Mouse (Mus musculus) hindbrain, embryonic 14.5 days (tissue): ENCODE data around the gene Prdm13. TPM values are rescaled to one million over a fixed set of nuclear protein-coding genes. Genes with fewer than 3 reads are reported as not detected.
A peak's percentile ranks its signal among the peaks of the same experiment; 100 is the strongest.

ENCODE experiments used
- ATAC-seq: fragments of 200-750 bp; cut with Nextera tagmentation; 2 replicates; pipeline ENCODE4 v1.8.0; 2017; ENCODE audit warnings: moderate number of reproducible peaks, mild to moderate bottlenecking, moderate TSS enrichment, moderate library complexity; ENCODE audit not compliant: low FRiP score
- DNase-seq: peaks from one replicate; pipeline ENCODE4 v3.0.0-alpha.2; 2015; ENCODE audit warnings: low spot score
- H3K27ac ChIP-seq: fragments of 300-500 bp; sonication (generic); 2 replicates; pipeline ENCODE4 v1.5.1; 2014; ENCODE audit warnings: mild to moderate bottlenecking, moderate library complexity
- H3K27me3 ChIP-seq: fragments of 300-500 bp; sonication (generic); 2 replicates; pipeline ENCODE4 v1.6.1; 2014; ENCODE audit warnings: mild to moderate bottlenecking, low read length, mixed read lengths; ENCODE audit not compliant: control insufficient read depth, insufficient read depth
- H3K36me3 ChIP-seq: fragments of 300-500 bp; sonication (generic); replicated peaks from 2 replicates; pipeline ENCODE4 v1.6.1; 2014; ENCODE audit not compliant: control insufficient read depth, insufficient read depth
- H3K4me1 ChIP-seq: fragments of 300-500 bp; sonication (generic); replicated peaks from 2 replicates; pipeline ENCODE4 v1.6.1; 2014; ENCODE audit warnings: antibody characterized with exemption, low read length, mixed read lengths; ENCODE audit not compliant: control insufficient read depth, insufficient read depth
- H3K4me2 ChIP-seq: fragments of 300-500 bp; sonication (generic); replicated peaks from 2 replicates; pipeline ENCODE4 v1.6.1; 2014; ENCODE audit warnings: mild to moderate bottlenecking, moderate library complexity
- H3K4me3 ChIP-seq: fragments of 300-500 bp; sonication (generic); replicated peaks from 2 replicates; pipeline ENCODE4 v1.5.1; 2014; ENCODE audit warnings: mild to moderate bottlenecking, low read length
- H3K9ac ChIP-seq: fragments of 300-500 bp; sonication (generic); 2 replicates; pipeline ENCODE4 v1.6.1; 2014
- H3K9me3 ChIP-seq: fragments of 300-500 bp; sonication (generic); 2 replicates; pipeline ENCODE4 v1.6.1; 2016; ENCODE audit warnings: low read length; ENCODE audit not compliant: control insufficient read depth
- WGBS: fragments of 180-500 bp; shearing (Covaris S2); extraction: QIAGEN DNeasy Blood & Tissue Kit; methylation state at CpG from one replicate; pipeline ENCODE4 v1.1.7; 2014; 5-methylcytosine and 5-hydroxymethylcytosine counted together
- polyA plus RNA-seq: library from polyadenylated mRNA; unstranded; fragments of >200 nt; fragmentation: Nextera tagmentation; extraction: Ambion mirVana; gene quantifications from 2 replicates; pipeline ENCODE4 v1.2.1, GENCODE M21; 2014

The Prdm13 gene
- polyA plus RNA-seq, 1 experiment from 2014 or later = 0.64 TPM

DNA sequence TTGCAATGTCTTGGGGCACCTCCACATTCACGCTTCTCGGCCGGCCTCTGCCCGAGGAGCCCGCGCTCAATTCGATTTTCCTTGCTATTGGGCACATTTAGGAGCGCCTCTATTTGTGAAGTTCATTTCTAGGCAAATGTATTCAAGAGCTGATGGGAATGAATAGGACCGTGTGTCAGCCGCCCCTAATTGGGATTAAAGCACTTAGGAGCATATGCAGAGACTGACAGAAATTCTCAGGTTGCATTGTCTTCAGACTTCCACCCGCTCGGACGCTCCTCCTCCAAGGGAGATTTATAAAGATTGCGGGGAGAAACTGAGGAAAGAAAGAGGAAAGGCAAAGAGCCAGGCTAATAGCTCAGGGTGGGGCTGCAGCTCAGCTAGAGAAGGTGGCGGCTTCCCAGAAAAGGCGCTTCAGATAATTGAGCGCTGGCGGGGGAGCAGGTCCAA is 3.8 kb upstream of the Prdm13 start:
- under 1% methylated on average over 18 of the region's 18 CpGs for WGBS
- H3K27me3 ChIP-seq = peaks cover 86% of the 10 kb centered on the region
- H3K9me3 ChIP-seq = no peaks in the 10 kb centered on the region
- no peak overlapping the region for H3K9ac ChIP-seq
- ATAC-seq = peak; percentile 39; the same call in 1 of the 2 replicates
- H3K4me2 ChIP-seq = peak overlapping the region; percentile 72
- DNase-seq = no peak
- H3K27ac ChIP-seq = no peak overlapping the region
- H3K4me1 ChIP-seq = 0 out of 2 replicates have a peak, but pooled peaks cover 4% of the 10 kb centered on the region
- no peak overlapping the region; the same call in 1 of the 2 replicates for H3K4me3 ChIP-seq
- no peaks in the 10 kb centered on the region for H3K36me3 ChIP-seq

DNA sequence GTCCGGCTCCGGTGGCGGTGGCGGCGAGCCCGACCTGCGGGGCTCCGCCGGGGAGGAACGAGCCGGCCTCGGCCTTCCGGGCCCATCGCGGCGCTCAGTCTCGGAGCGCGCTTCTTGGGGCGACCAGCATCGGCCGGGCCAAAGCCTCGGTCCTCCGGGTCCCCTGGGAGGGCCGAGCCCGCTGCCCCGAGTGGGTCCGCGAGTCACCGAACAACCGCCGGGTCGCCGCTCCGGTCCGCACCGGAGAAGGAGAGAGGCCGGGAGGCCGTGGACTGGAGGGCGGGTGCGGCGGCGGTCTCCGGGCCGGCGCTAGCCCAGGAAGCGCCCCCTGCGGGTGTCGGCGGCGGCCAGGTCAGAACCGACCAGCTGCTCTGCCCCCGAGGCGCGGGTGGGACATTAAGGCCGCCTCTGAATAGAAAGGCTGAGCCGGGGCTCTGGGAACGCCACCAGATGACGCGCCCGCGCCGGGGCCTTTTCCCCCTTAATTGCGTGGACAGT is 3.0 kb upstream of the Prdm13 start:
- peak overlapping the region; percentile 46 for H3K9ac ChIP-seq
- ATAC-seq (peak; percentile 53), DNase-seq (no peak)
- H3K4me2 ChIP-seq = peak overlapping the region; percentile 72
- WGBS = 0% methylated on average over 58 of the region's 64 CpGs
- 0 out of 2 replicates have a peak, but pooled peaks cover 4% of the 10 kb centered on the region for H3K4me1 ChIP-seq
- H3K27ac ChIP-seq = peak overlapping the region; percentile 62
- H3K27me3 ChIP-seq = peaks cover 93% of the 10 kb centered on the region
- H3K9me3 ChIP-seq = no peaks in the 10 kb centered on the region
- peak overlapping the region; percentile 43 for H3K4me3 ChIP-seq
- H3K36me3 ChIP-seq = no peaks in the 10 kb centered on the region

DNA sequence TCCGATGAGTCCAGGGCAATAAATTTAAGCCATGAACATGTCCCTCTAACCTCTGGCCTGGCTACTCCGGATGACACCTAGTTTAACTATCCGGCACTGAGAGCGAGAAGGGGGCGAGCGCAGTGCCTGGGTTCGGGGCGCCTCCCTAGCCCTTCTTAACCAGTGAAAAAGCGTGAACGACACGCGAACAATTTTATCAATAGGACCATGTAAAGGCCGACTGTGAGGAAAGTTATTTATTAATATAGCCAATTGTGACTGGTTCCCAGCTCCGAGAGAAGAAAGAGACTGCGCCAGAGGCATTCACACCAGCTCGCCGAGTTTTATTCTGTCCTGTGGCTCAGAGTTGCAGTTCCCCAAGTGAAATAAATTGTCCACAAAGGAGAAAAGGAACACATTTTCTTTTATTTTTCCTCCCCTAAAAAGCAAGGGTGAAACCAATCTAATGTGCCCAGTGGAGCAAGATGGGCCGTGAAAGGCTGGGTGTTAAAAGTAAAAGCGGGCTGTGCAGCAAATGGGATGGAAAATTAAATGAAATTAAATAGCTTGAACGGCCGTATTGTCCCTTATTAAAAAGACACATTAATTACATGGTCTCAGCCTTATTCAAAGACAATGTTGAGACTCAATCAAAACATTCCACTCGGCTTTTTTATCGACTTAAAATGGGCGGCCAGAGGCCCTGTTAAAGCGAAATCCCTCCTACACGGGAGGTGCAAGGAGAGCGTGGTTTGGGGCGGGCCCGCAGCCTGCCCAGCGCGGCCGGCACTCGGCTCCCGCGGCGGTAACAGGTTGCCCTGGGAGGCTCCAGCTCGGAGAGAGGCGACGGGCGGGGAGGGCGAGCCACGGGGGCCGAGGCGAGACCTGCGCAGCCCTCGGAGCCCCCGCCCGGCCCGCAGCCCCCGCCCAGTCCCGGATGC is 2.3 kb upstream of the Prdm13 start:
- DNase-seq (no peak), ATAC-seq (peak; percentile 66)
- under 1% methylated on average over 35 of the region's 51 CpGs for WGBS
- Histone ChIP-seq H3K36me3 (no peaks in the 10 kb centered on the region), H3K27ac (peak overlapping the region; percentile 62), H3K9me3 (no peaks in the 10 kb centered on the region), H3K4me3 (peak overlapping the region; percentile 43), H3K4me1 (0 out of 2 replicates have a peak, but pooled peaks cover 4% of the 10 kb centered on the region), H3K27me3 (peaks cover 93% of the 10 kb centered on the region), H3K9ac (peak overlapping the region; percentile 46), H3K4me2 (peak overlapping the region; percentile 72)

DNA sequence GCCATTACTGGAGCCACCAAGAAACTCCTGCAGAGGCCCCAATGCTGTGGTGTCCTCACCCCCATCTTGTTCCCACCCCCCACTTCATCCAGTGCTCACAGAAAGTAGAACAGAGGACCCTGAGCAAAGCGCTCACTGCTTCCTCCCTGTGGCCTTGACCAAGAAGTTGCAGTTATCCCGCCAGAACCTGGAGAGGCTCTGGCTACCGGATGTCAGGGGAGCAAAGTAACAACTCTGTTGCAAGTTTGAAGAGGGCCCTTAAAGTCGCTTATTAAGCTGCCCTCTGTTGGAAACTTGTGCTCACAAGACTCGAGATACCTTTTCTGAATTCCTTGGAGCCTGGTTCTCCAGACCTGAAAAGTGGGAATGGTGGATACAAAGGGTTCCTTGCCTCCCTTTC is 1.2 kb upstream of the Prdm13 start:
- WGBS = 2% methylated on average over 5 of the region's 5 CpGs
- H3K27me3 ChIP-seq = peaks cover 93% of the 10 kb centered on the region

DNA sequence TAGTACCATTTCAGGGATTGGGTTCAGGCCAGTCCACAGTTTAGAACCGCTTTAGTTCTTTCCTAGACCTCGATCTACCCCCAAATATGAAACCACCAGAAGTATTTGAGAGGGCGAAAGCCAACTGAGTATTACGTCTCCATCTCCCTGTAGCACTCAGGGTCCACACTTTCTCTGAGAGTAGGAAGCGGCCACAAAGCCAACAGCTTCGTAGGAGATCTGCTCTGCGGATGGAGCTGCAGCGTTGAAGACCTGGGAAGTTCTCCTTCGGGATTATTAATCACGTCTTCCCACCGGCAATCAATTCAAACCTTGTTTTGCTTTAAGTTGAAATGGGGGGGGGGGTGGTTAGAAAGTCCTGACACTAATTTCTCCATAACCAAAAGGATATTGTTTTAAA is 653 bp upstream of the Prdm13 start:
- H3K36me3 ChIP-seq = no peaks in the 10 kb centered on the region
- 0 out of 2 replicates have a peak, but pooled peaks cover 4% of the 10 kb centered on the region for H3K4me1 ChIP-seq
- H3K27me3 ChIP-seq = peaks cover 93% of the 10 kb centered on the region
- DNase-seq (no peak), ATAC-seq (no peak)
- H3K9me3 ChIP-seq = no peaks in the 10 kb centered on the region
- H3K4me2 ChIP-seq = no peak overlapping the region
- WGBS = 3% methylated on average over 11 of the region's 11 CpGs
- H3K4me3 ChIP-seq = no peak overlapping the region
- no peak overlapping the region for H3K27ac ChIP-seq
- no peak overlapping the region for H3K9ac ChIP-seq

More for the DNA sequence above, 1.2 kb upstream of the Prdm13 start:
- H3K9ac ChIP-seq = no peak overlapping the region
- H3K4me2 ChIP-seq = no peak overlapping the region
- H3K9me3 ChIP-seq = no peaks in the 10 kb centered on the region
- 0 out of 2 replicates have a peak, but pooled peaks cover 4% of the 10 kb centered on the region for H3K4me1 ChIP-seq
- H3K36me3 ChIP-seq = no peaks in the 10 kb centered on the region
- DNase-seq (no peak), ATAC-seq (no peak)
- no peak overlapping the region for H3K27ac ChIP-seq
- H3K4me3 ChIP-seq = no peak overlapping the region

DNA sequence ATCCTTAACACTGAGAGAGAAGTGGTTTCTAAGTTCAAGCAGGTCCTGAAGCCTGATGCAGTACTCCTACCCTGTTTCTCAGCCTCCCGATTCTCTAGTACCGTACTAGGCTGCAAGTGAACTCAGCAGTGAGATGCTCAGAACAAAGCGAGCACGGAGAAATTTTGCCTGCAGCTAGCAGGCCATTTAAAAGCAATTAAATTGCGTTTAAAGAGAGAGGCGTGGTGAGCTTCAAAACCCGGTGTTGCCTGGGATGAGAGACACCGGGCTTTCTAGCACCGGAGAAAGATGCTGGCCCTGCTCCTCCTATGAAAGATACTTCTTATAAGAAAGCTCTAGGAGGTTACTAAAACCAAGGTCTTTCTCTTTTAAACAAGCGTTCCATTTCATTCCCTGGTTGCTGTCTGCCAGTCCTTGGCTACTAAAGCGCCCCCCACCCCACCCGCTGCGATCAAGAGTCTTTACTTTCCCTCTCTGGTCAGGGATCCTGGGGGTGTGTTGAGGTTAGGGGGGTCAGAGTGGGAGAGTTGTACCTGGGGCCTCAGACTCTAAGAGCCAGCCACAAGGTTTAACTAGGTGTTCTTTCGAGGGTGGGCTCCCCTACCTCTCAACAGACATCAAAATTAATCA is 1.3 kb downstream of the Prdm13 start:
- no peak for DNase-seq
- H3K4me3 ChIP-seq = peak overlapping the region; percentile 11; the same call in 1 of the 2 replicates

DNA sequence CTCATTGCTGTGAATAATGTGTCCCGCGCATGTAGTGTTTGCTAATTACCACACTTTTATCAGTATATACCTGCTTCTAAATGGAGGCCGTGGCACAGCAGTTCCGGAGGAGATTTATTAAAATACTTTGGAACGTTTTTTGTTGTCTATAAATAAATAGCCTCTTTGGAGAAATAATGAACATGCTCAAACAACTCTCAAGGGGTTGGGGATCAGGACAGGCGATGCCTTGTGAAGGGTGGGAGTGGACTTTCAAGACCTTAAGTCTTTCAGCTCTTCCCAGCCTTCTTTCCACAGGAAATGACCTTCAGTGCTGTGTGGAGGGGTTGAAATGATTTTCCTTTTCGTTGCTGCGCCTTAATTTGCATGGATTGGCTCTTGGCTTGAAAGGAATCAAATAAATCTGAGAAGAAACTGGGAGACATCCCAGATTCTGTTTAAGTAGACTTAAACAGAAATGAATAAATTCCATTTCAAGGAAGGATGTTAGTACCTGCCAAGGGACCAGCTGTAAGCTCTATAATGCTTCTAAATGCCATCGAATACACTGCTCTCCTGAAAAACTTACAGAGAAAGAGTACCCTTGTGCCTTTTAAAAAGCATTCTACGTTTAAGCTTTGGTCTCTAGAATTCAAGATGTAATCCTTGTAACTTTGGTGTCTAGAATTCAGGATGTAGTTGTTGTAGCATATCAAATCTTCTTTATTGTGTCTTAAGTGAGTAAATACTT is 3.2 kb downstream of the Prdm13 start:
- Histone ChIP-seq H3K27ac (no peak overlapping the region), H3K4me1 (no peaks in the 10 kb centered on the region), H3K4me2 (no peak overlapping the region), H3K4me3 (no peak overlapping the region), H3K36me3 (no peaks in the 10 kb centered on the region), H3K9me3 (no peaks in the 10 kb centered on the region), H3K9ac (no peak overlapping the region), H3K27me3 (peaks cover 99% of the 10 kb centered on the region)
- ATAC-seq (no peak), DNase-seq (no peak)
- 19% methylated on average over 10 of the region's 10 CpGs for WGBS

More for the DNA sequence above, 1.3 kb downstream of the Prdm13 start:
- no peak for ATAC-seq
- no peak overlapping the region for H3K9ac ChIP-seq
- peaks cover 93% of the 10 kb centered on the region for H3K27me3 ChIP-seq
- H3K4me2 ChIP-seq = peak overlapping the region; percentile 27
- 0% methylated on average over 14 of the region's 14 CpGs for WGBS
- 0 out of 2 replicates have a peak, but pooled peaks cover 4% of the 10 kb centered on the region for H3K4me1 ChIP-seq
- H3K9me3 ChIP-seq = no peaks in the 10 kb centered on the region
- H3K36me3 ChIP-seq = no peaks in the 10 kb centered on the region
- no peak overlapping the region for H3K27ac ChIP-seq

DNA sequence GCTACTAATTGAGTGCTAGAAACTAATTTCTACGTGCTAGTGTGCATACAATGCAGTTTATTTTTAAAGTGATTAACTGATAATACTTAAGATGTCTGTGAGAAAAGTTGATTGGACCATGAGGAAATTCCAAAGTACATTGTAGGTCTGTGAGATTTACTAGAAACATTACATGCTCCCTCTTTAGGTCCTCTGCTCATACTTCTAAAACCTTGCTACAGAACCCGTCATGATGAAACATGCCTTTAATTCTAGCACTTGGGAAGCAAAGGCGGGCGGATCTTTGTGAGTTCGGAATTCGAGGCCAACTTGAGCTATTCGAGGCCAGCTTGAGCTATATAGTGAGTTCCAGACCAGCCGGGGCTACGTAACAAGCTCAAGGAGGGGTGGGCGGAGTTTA is 4.8 kb downstream of the Prdm13 start:
- ATAC-seq (no peak), DNase-seq (no peak)
- Histone ChIP-seq H3K4me2 (no peak overlapping the region), H3K4me3 (no peak overlapping the region), H3K27ac (no peak overlapping the region), H3K4me1 (no peaks in the 10 kb centered on the region), H3K9me3 (no peaks in the 10 kb centered on the region), H3K9ac (no peak overlapping the region), H3K36me3 (no peaks in the 10 kb centered on the region), H3K27me3 (peaks cover 99% of the 10 kb centered on the region)
- WGBS = 11% methylated on average over 10 of the region's 10 CpGs
